Mouse (Mus musculus) left cerebral cortex, postnatal 14 days (tissue): ENCODE measurements around the gene Mast4. TPM values are rescaled to one million over a fixed set of nuclear protein-coding genes. Genes with fewer than 3 reads are reported as not detected.
"Not testable (repeated sequence)": the region's sequence is repeated elsewhere in the genome, so short reads cannot be mapped to it uniquely, and the experiment has no call there.

Source experiments
- DNase-seq, 2 experiments: peaks; one replicate each; pipeline ENCODE4 v3.0.0; 2021 to 2022; ENCODE audit warnings: low spot score in 2 of 2, mixed read lengths in 1 of 2
- intact Hi-C: fragments of 180-260 bp; cut with DNase I; formaldehyde crosslinking; loops from one replicate; pipeline ENCODE4 v1.15.1; 2025
- long read RNA-seq, 2 experiments: library from polyadenylated mRNA; stranded (forward); transcript quantifications; one replicate each; pipeline ENCODE4 v2.0.0; 2021
- total RNA-seq, 2 experiments: library from RNA; stranded (reverse); gene quantifications; 2 replicates each; pipeline ENCODE4 v1.2.3; 2021

The Mast4 gene
- 10 to 100 TPM; 35.5 to 41.2 TPM for total RNA-seq
- long read RNA-seq, experiment 1, partial matches to known transcripts: 0 of 15 reads
- long read RNA-seq, experiment 1, other reads (novel, unspliced or antisense): 15 of 15 reads
- long read RNA-seq, experiment 2, partial matches to known transcripts: 1 of 12 reads
- long read RNA-seq, experiment 2, other reads (novel, unspliced or antisense): 11 of 12 reads

- peak; percentile 63 to 90 for DNase-seq
- intact Hi-C loops: loop anchor here (5.0 kb wide), 2 partner anchors 162 to 308 kb away; no protein-coding TSS in a partner anchor
Measured at GRCm38 (mm10) chr13:103334392-103334686, at the start of gene Mast4. Gene Mast4 (minus strand): TSS chr13:103334497.

GRCm38 (mm10) chr13:103374495-103374894, 40.2 kb upstream of the Mast4 start:
- intact Hi-C loops: no loop called here
- DNase-seq: no peak

- intact Hi-C loops: no loop called here
- peak; percentile 17 to 51 for DNase-seq
Measured at GRCm38 (mm10) chr13:103369194-103369593, 34.9 kb upstream of the Mast4 start.

- DNase-seq: no peak
- intact Hi-C loops: no loop called here
Measured at GRCm38 (mm10) chr13:103363181-103363580, 28.9 kb upstream of the Mast4 start.

- intact Hi-C loops, DNase-seq: not testable (repeated sequence)
Measured at GRCm38 (mm10) chr13:103357415-103357814, 23.1 kb upstream of the Mast4 start.

- DNase-seq, intact Hi-C loops: not testable (repeated sequence)
Measured at GRCm38 (mm10) chr13:103356909-103357308, 22.6 kb upstream of the Mast4 start.

- no peak for DNase-seq
- intact Hi-C loops: no loop called here
Measured at GRCm38 (mm10) chr13:103354737-103355136, 20.4 kb upstream of the Mast4 start.

- intact Hi-C loops: no loop called here
- DNase-seq: no peak
Measured at GRCm38 (mm10) chr13:103344749-103345148, 10.5 kb upstream of the Mast4 start.

- intact Hi-C loops: no loop called here
- no peak for DNase-seq
Measured at GRCm38 (mm10) chr13:103344006-103344720, 9.9 kb upstream of the Mast4 start.

GRCm38 (mm10) chr13:103341031-103341430, 6.7 kb upstream of the Mast4 start:
- DNase-seq: no peak
- intact Hi-C loops: no loop called here

- intact Hi-C loops: no loop called here
- no peak for DNase-seq
Measured at GRCm38 (mm10) chr13:103338616-103339015, 4.3 kb upstream of the Mast4 start.

- DNase-seq: no peak
- intact Hi-C loops: no loop called here
Measured at GRCm38 (mm10) chr13:103336237-103336636, 1.9 kb upstream of the Mast4 start.

GRCm38 (mm10) chr13:103334723-103335458, 594 bp upstream of the Mast4 start:
- no peak for DNase-seq
- intact Hi-C loops: loop anchor here (5.0 kb wide), 2 partner anchors 163 to 307 kb away; no protein-coding TSS in a partner anchor

GRCm38 (mm10) chr13:103333601-103334391, 501 bp downstream of the Mast4 start:
- DNase-seq: peak in 1 of 2 experiments; percentile 52
- intact Hi-C loops: loop anchor here (5.0 kb wide), 2 partner anchors 161 to 309 kb away; no protein-coding TSS in a partner anchor

GRCm38 (mm10) chr13:103333153-103333552, 1.1 kb downstream of the Mast4 start:
- intact Hi-C loops: loop anchor here (5.0 kb wide), 2 partner anchors 161 to 309 kb away; no protein-coding TSS in a partner anchor
- DNase-seq: no peak

- no peak for DNase-seq
- intact Hi-C loops: loop anchor here (5.0 kb wide), 2 partner anchors 160 to 310 kb away; no protein-coding TSS in a partner anchor
Measured at GRCm38 (mm10) chr13:103332731-103333130, 1.6 kb downstream of the Mast4 start.

- intact Hi-C loops: loop anchor here (5.0 kb wide), 2 partner anchors 159 to 311 kb away; no protein-coding TSS in a partner anchor
- no peak for DNase-seq
Measured at GRCm38 (mm10) chr13:103331096-103331495, 3.2 kb downstream of the Mast4 start.

- intact Hi-C loops: no loop called here
- no peak for DNase-seq
Measured at GRCm38 (mm10) chr13:103328299-103328698, 6.0 kb downstream of the Mast4 start.

GRCm38 (mm10) chr13:103327843-103328242, 6.5 kb downstream of the Mast4 start:
- DNase-seq: no peak
- intact Hi-C loops: no loop called here
